Mouse (Mus musculus) embryo, embryonic 10.5 days (tissue): ENCODE measurements at regions not wholly inside any gene's neighbourhood (a gene's known extent, or its start where the extent isn't known, plus 50 kb on each side); places are given as distances from the start of the nearest gene placed in this dataset.
"Not testable (repeated sequence)": the region's sequence is repeated elsewhere in the genome, so short reads cannot be mapped to it uniquely, and the experiment has no call there.

ENCODE experiments used
- DNase-seq: peaks from one replicate; pipeline ENCODE4 v3.0.0-alpha.2; 2015; ENCODE audit warnings: low spot score

- DNase-seq, result no peak
Observed at GRCm38 (mm10) chr16:31553361-31554146, 109.7 kb upstream of the Dlg1 start.

GRCm38 (mm10) chr16:31560426-31560825 lies 102.8 kb upstream of the Dlg1 start:
- DNase-seq, result no peak

DNA sequence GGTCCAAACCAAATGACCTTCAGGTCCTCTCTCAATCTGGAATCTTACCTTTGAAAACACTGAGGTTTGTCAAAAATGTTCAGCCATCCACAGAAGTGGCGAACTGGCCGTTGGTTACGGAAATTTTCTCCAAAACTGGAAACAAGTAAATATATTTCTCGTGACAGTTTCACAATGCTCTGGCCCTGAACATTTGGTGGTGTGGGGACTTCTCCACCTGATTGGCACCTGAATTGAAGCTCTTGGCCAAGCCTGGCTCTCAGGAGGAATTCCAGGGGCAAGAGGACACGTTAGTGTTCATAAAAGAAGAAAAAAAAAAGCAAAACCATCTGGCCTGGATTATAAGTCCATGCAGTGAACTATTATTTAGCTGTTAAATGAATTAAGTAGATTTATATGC lies 98.3 kb upstream of the Dlg1 start:
- no peak for DNase-seq

DNA sequence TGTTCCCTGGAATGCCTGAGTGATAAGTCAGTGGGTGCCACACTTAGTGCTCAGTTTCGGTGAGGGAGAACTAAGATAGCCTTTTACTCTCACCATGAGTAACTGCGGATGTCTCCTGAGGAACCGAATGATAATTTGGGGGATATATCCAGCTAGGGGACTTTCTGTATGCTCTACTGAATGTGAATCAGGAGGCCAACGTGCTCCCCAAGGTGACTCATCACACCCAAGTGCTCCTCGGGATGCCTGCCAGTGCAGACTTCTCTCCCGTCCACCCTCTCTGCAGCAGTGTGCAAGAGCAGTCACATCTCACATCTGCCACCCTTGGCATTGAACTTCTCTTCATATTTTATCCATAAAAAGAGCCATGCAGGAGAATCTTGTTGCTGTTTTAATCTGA lies 94.9 kb upstream of the Dlg1 start:
- DNase-seq, result no peak

DNA sequence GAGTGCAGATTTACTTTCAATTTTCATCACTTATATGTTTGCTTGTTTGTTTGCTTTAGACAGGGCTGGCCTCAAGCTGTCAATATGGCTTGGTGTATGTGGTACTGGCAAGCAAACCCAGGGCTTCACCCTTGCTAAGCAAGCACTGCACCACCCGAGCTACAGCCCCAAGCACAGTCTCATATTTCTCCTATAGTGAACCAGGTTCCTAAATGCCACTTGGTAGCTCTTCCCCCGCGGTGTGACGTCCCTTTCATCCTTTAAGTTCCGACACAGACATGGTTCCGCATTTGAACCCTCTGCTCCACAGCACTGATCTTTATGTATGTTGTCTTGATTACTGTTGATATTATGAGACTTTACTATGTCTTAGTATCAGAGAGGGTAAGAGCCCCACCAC lies 93.4 kb upstream of the Dlg1 start:
- DNase-seq, result no peak

DNA sequence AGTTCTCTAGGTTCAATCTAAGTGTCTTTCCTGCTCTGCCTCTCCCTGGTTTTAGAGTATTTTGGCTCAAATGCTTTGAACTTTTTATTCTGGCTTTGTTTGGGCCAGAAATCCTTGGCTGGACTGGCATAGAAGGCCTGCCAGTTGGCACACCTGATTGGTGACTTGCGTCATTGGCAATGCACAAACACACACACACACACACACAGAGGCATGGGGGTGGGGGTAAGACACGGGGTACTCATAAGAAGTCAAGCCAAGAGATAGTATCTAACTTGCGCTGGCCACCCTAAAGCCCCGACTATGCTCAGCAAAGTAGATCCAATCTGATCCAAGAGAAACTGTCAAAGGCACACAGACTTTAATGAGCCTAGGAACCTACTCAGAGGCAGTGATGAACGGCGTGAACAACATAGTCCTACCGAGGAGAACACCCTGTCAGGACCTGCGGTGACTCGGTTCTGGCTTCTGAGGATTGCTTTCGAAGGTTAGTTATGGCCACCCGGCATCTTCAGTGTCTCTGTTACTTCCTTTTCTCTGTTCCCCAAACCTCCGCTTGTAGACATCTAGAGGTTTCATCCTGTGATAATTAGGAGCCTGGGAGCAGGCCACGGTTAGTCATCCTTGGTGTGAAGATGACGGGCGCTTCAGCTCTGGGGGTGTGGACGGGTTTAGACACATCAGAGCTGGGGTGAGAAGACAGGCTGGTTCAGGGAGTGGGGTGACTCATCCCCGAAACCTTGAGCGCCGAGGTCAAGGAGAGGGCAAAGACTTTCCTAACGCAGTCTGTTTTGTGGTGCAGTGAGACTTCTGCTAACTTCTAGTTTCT lies 92.7 kb upstream of the Dlg1 start:
- DNase-seq, result no peak

DNA sequence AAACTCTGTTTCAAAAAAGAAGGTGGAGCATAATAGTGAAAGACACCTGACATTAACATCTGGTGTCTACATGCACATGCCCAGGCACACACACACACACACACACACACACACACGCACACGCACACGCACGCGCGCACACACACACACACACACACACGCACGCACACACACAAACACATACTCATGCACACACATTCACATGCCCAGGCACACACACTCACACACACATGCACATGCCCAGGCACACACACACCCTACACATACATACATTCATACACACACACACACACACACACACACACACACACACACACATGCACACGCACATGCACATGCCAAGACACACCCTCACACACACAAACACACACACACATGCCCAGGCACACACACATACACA lies 89.4 kb upstream of the Dlg1 start:
- DNase-seq, result not testable (repeated sequence)

GRCm38 (mm10) chr16:31575646-31576045 lies 87.6 kb upstream of the Dlg1 start:
- not testable (repeated sequence) for DNase-seq

GRCm38 (mm10) chr16:31576422-31576821 lies 86.8 kb upstream of the Dlg1 start:
- DNase-seq, result no peak

- no peak for DNase-seq
Observed at GRCm38 (mm10) chr16:31577347-31577746, 85.9 kb upstream of the Dlg1 start.

DNA sequence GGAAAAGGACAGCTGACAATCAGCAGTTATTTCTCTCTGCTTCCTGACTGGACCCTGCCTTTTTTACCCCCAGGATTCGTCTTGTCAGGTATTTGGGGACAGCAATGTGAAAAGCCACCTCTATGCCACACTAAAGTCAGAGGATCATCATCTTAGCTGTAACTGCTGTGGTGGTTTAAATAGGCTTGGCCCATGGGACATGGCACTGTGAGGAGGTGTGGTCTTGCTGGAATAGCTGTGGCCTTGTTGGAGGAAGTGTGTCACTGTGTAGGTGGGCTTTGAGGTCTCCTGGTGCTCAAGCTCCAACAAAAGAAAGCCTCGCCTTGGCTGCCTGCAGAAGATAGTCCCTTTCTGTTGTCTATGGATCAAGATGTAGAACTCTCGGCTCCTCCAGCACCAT lies 83.9 kb upstream of the Dlg1 start:
- DNase-seq, result no peak

DNA sequence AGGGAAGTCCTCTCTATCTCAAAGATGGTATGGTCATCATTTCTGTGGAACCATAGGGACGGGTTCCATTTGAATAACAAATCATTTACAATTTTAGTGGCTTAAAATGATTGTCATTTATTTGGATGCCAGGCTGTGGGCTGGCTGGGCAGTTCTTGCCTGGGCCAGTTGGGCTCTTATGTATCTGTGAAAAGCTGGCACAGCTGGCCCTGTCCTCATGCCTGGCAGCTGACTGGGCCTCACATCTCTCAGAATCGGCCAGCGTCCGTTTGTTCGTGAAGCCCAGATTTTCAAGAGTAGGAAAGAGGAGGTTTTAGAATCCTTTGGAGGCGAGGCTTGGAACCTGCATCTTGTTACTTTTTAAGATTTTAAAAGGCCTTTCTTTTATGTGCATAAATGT lies 82.5 kb upstream of the Dlg1 start:
- DNase-seq, result no peak

GRCm38 (mm10) chr16:31582885-31583284 lies 80.4 kb upstream of the Dlg1 start:
- no peak for DNase-seq

DNA sequence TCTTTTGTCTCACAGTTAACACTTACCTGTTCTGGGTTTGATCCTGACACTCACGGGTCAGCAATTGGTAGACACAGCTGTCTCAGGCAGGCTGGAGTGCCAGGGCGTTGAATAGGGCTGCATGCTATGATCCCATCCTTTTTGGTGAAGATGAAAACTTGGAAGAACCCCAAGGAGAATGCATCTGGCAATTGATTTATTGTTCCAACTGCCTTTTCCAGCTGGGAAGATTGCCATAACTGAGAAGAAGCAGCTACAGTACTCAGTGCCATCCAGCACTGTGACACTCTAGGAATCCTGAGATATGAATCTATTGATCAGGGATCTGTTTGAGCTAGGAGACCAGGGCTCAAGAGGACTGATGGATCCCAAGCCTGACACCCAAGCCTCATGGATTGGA lies 79.6 kb upstream of the Dlg1 start:
- DNase-seq, result no peak

DNA sequence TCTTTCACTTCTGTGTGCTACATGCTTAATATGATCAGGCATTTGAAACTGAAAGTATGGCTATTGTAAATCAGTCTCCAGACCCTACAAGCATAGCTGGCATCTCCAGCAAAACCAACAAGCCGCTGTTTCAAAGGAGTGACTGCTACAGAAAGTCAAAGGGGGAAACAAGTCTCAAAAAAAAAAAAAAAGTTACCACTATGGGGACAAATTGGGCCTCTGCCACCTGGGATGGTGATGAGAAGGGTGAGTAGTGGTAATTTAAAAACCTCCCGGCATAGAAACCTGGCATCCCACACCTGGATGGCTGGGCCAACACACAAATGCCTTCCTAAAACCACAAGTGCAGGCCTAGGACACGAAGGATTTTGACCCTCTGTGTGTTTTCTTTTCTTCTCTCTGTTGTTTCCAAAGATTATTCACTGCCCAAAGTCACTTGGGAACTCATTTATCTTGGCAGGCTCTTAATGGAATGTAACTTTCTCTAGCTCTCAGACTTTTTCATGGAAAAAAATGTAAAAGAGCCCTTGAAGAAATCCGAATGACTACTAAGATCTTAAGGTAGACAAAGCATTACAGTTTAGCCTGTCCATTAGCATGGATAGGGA lies 78.9 kb upstream of the Dlg1 start:
- DNase-seq, result no peak

DNA sequence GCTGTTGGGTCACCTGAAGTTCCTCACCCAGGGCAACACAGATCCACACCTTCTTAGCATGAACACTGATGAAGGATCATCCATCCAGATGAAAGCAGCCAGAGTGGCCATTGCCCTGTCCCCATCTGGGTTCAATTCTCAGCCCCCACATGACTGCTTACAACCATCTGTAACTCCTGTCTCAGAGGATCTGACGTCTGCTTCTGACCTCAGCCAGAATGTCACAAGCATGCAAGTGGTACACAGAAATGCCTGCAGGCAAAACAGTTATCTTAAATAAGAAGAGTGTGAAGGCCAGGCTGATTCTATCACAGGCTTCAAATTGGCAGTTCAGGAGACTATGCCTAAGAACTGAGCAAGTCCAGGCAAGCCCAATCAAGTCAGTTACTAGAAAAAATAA lies 76.2 kb upstream of the Dlg1 start:
- DNase-seq, result no peak

GRCm38 (mm10) chr16:31589576-31589975 lies 73.7 kb upstream of the Dlg1 start:
- DNase-seq, result no peak

- no peak for DNase-seq
Observed at GRCm38 (mm10) chr16:31591565-31591964, 71.7 kb upstream of the Dlg1 start.

DNA sequence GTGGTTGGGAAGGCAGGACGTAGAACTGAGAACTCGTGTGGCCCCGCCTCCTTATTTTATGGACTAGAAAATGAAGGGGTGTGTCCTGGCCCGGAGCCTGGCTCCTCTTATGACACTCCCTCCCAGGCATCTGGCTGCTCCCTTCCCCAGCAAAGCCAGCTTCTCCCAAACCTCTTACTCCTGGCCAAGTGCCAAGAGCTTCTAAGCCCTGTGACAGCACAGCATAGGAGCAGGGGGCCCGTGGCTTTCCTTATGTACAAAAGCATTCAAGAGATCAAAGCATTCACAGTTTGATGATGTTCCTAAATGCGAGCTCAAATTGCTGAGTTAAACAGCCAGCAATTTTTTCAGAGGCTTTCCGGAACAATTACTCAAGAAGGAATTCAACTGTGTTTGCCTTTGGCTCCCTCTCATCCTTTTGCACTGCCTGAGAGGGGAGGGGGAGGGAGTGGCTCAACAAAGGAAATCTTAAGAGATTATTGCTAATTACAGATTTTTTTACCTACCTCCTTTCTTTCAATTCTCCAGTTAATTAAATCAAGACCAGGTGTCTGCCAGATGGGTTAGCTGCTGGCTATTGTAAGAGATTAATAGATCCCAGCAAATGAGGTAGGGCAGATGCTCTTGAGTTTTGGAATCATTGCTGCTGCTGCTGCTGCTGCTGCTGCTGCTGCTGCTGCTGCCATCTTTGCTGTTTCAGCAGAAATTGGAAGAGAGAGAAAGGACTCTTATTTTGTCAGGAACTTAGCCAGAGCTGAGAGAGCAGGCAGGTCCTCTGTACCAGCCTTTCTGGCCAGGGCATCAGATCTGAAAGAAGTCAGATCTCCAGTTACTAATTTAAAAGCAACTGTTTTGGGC lies 71.0 kb upstream of the Dlg1 start:
- DNase-seq, result peak; percentile 84

- DNase-seq, result peak; percentile 34
Observed at GRCm38 (mm10) chr16:31592973-31593683, 70.1 kb upstream of the Dlg1 start.

DNA sequence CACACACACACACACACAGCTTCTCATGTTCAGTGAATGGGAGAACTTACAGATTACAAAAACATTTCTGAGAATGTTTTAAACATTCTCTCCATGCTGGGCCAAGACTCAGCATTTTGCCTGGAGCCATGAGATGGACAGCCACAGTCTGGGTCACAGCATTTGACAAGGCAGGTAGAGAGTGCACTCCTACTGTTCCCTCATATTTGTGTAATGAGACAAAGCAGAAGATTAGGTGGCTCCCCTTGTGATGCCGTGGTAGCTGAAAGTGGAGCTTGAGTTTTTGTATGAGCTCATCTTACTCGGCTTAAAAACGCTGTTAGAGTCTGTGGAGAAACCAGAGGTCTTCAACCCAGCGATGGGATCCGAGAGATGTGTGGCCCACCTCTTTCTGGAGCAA lies 65.3 kb upstream of the Dlg1 start:
- no peak for DNase-seq
